In genomic region chr9:83433661-83434060, GRCm38 (mm10) we compare ENCODE assay signal across 8 mouse cellular contexts. TPM values are rescaled to one million over a fixed set of nuclear protein-coding genes. Genes with fewer than 3 reads are reported as not detected.
A peak's percentile ranks its signal among the peaks of the same experiment; 100 is the strongest.
DNase-seq lines count a peak whose midpoint lies in the region; TF ChIP-seq lines count a peak whose summit lies in the region.

No protein-coding gene starts in this region.

- H3K27ac ChIP-seq in layer of hippocampus, adult 2 months, result no peak overlapping the region
- H3K27ac ChIP-seq in bone marrow macrophage, adult 2 months (ENCODE audit: insufficient read depth, low read depth, low read length), result no peak overlapping the region

- TF ChIP-seq CTCF in layer of hippocampus, adult 2 months (conservative IDR thresholded peaks at IDR 0.05), result peak; percentile 72
- TF ChIP-seq CTCF in bone marrow macrophage, adult 2 months (IDR thresholded peaks at IDR 0.05; ENCODE audit: low read depth, low read length), result peak; percentile 63

- no peak overlapping the region for H3K4me3 ChIP-seq in layer of hippocampus, adult 2 months
- H3K4me3 ChIP-seq in bone marrow macrophage, adult 2 months (ENCODE audit: insufficient read depth, low read length), result no peak overlapping the region

- no peak for TF ChIP-seq POLR2A in bone marrow macrophage, adult 2 months (IDR thresholded peaks at IDR 0.05; ENCODE audit: borderline replicate concordance, low read depth, low read length)

- H3K4me1 ChIP-seq in bone marrow macrophage, adult 2 months (ENCODE audit: control insufficient read depth, insufficient read depth, low read length), result peaks cover 3% of the 10 kb centered on the region; the same call in 1 of the 2 replicates

- DNase-seq in adrenal gland, adult 2 months, result peak; percentile 14
- DNase-seq in adrenal gland, adult 18-20 months (ENCODE audit: low spot score in 2 of 2), result no peak
- DNase-seq in layer of hippocampus, adult 2 months (ENCODE audit: low spot score in 2 of 2), result peak in 1 of 2 experiments; percentile 33
- DNase-seq in layer of hippocampus, adult 8-10 months (ENCODE audit: low spot score in 2 of 2), result no peak
- DNase-seq in lung, postnatal 36 days, result peak; percentile 46
- no peak for DNase-seq in Muller cell, postnatal 12 days (ENCODE audit: inconsistent ontology term)
- no peak for DNase-seq in right cerebral cortex, postnatal 36 days (ENCODE audit: low spot score in 2 of 2)

RNA-seq across cellular contexts. Expression of gene Lca5, which starts 7.3 kb away (rescaled TPM):
- total RNA-seq in adrenal gland, adult 2 months (2021), result 1 to 10 TPM; 4.1 to 5.6 TPM
- 0.23 and 0.33 TPM in 2 replicates for polyA plus RNA-seq in adrenal gland, adult 2 months (2012; rRNA removed)
- 1 to 10 TPM; 3.4 to 4.6 TPM for total RNA-seq in adrenal gland, adult 18-20 months (2021)
- 10 to 100 TPM; 16.8 to 20.6 TPM for total RNA-seq in layer of hippocampus, adult 2 months (2021)
- 10 to 100 TPM; 13.6 to 14.9 (median 14.3) TPM for total RNA-seq in layer of hippocampus, adult 8-10 months (2022)
- 6.2 and 8.2 TPM in 2 replicates for polyA plus RNA-seq in bone marrow macrophage, adult 2 months (2012; ENCODE audit: insufficient read depth, insufficient read length, missing spikeins)

Comparison
In these comparisons a context has a peak if more than half of its experiments do, and no peak if none do; other contexts are left out.
1. DNase-seq: peak in adrenal gland, adult 2 months (single experiment) and lung, postnatal 36 days (single experiment); none in adrenal gland, adult 18-20 months (0 of 2), layer of hippocampus, adult 8-10 months (0 of 2), Muller cell, postnatal 12 days (single experiment) and right cerebral cortex, postnatal 36 days (0 of 2).